Mouse (Mus musculus): ENCODE measurements around the gene Gm6614. TPM values are rescaled to one million over a fixed set of nuclear protein-coding genes. Genes with fewer than 3 reads are reported as not detected.
"Not testable (repeated sequence)": the region's sequence is repeated elsewhere in the genome, so short reads cannot be mapped to it uniquely, and the experiment has no call there.

Gm6614 gene
- not detected for total RNA-seq (2021)
- long read RNA-seq, experiment 1 = 0 reads
- long read RNA-seq, experiment 2 = 0 reads

GRCm38 (mm10) chr6:142011364-142011955 is at the start of gene Gm6614:
Gene Gm6614 (minus strand): TSS chr6:142011414.
- DNase-seq = no peak

GRCm38 (mm10) chr6:142058281-142058680 is 47.1 kb upstream of the Gm6614 start:
- DNase-seq = not testable (repeated sequence)

GRCm38 (mm10) chr6:142047689-142048088 is 36.5 kb upstream of the Gm6614 start:
- no peak for DNase-seq

GRCm38 (mm10) chr6:142045746-142046145 is 34.5 kb upstream of the Gm6614 start:
- no peak for DNase-seq

GRCm38 (mm10) chr6:142041896-142042295 is 30.7 kb upstream of the Gm6614 start:
- no peak for DNase-seq

- no peak for DNase-seq
Measured at GRCm38 (mm10) chr6:142040306-142041175, 29.3 kb upstream of the Gm6614 start.

GRCm38 (mm10) chr6:142035771-142036170 is 24.6 kb upstream of the Gm6614 start:
- DNase-seq = no peak

GRCm38 (mm10) chr6:142021671-142022070 is 10.5 kb upstream of the Gm6614 start:
- no peak for DNase-seq

DNA sequence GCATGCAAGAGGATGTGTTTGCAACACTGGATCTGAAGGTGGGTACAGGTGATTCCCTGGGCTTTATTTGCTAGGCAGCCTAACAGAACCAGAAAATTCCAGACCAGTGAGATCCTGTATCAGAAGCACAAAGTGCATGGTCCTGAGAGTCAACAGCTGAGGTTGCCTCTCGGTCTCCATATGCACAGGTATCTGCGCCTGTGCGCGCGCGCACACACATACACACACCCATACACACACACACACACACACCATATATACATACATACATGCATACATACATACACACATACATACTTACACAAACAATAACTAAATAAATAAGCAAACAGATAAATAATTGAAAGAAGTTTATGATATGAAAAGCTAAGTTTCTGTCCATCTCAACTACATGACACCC is 24.4 kb downstream of the Gm6614 start:
- DNase-seq = no peak

DNA sequence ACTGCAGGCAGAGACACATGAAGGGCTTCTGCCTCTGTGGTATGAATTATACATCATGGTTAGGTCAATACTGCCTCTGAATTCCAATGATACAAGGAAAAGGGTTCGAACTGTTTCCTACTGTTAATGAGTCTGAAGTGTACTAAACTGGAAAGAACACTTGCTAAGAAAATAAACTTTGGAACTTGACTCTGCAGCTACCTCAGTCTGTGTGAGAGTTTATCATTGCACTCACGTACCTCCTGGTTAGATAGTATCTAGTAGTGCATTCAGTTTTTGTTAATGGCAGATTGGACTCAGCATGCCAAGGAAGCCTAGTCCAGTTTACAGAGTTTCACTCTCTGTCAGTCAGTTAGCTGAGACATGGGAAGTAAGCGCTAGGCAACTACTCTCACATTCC is 26.6 kb downstream of the Gm6614 start:
- no peak for DNase-seq

DNA sequence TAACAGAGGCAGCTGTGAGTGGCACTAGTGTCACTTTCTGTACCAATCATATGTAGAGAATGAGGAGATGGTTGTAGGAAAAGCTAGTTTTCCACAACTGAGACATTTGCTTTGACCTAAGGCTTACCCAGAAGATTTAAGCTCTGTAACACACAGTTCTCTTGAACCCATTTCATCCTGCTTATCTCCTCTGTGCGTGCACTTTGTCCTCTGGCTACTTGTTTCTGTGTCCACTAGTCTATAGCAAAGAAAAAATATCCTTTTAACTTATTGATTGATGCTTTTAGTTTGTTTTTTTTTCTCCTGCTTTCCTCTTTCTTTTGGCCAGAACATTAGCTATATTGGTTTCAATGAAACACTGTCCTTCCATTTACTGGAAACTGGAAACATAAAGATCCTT is 48.8 kb downstream of the Gm6614 start:
- DNase-seq = no peak

DNA sequence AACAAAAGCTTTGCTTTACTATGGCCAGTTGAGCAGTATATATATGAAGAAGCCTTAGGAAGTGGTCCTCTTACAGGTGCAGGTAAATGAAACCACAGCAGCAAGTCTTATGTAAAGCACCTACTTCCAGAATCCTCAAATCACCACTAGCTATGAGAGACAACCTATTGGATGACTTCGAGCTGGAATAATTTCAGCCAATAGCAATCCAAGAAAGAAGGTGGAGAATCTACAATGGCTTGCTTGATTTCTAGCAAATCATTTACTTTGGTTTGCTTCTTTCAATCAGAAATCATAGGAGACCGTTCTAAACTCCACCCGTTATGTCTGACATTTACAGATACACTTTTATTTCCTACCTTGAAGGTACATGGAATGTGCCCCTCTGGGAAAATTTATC is 49.4 kb downstream of the Gm6614 start:
- DNase-seq = no peak

GRCm38 (mm10) chr6:141960482-141960881 is 50.7 kb downstream of the Gm6614 start:
- DNase-seq = no peak

- DNase-seq = no peak
Measured at GRCm38 (mm10) chr6:141946862-141947261, 64.4 kb downstream of the Gm6614 start, which contains the start of gene Slco1a1. Gene Slco1a1 (minus strand): TSS chr6:141946962.

DNA sequence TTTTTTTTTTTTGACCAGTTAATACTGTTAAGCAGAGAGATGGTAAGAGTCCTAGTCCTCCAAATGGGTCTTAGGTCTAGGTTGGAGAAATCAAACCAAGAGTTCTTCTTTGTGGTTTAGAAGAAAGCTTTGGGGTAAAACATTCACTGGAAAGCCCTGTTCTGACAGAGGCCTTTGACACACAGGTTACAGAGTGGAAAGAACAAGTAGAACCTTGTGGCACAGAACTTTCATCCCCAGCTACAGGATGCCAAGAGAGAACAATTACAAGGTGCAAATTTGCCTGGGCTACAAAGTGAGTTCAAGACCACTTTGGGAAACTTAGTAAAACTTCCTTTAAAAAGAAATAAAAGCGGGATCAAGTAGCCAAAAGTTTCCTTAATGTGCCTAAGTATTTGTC is 70.8 kb downstream of the Gm6614 start:
- no peak for DNase-seq

Other genes starting within 250 kb of the Gm6614 start
- not detected for gene Gm5724, start 237.6 kb downstream of the Gm6614 start, total RNA-seq (2021)
- under 1 TPM; 0.18 to 0.32 TPM for gene Slco1a4, start 155.2 kb downstream of the Gm6614 start, total RNA-seq (2021)
- gene Slco1a1, start 64.5 kb downstream of the Gm6614 start, total RNA-seq (2021) = not detected
- gene Slco1a6, start 197.1 kb upstream of the Gm6614 start, total RNA-seq (2021) = not detected

All from gastrocnemius, postnatal 25 days (tissue).